Mouse (Mus musculus) lung, postnatal 14 days (tissue): ENCODE results near the gene Aox1.
"Not testable (repeated sequence)": the region's sequence is repeated elsewhere in the genome, so short reads cannot be mapped to it uniquely, and the experiment has no call there.

Source experiments
- DNase-seq: peaks from one replicate; pipeline ENCODE4 v3.0.0; 2021

Gene Aox1

DNA sequence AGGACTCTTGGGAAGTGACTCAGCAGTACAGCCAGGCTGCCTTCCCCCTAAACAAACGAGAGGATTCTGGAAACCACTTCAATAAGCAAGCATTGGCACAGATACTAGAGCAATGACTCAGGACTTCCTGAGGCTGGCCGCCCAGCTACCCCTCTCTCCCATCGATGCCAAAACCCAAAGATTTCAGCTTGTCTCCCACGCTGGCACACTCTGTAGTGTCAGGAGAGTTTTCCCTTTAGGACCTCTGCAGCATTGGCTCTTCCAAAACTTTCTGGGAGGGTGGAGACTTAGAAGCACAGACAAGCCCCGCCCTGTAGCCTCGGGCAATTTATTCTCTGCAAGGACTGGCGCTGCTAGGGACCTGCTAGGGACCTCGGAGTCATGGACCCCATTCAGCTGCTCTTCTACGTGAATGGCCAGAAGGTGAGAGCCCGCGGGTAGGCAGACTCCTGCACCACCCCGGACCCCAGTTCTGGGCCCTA lies at the start of gene Aox1:
Gene Aox1, plus strand, starts transcription at position 296 of the 482 bp plus-strand sequence.
- peak; percentile 49 for DNase-seq

DNA sequence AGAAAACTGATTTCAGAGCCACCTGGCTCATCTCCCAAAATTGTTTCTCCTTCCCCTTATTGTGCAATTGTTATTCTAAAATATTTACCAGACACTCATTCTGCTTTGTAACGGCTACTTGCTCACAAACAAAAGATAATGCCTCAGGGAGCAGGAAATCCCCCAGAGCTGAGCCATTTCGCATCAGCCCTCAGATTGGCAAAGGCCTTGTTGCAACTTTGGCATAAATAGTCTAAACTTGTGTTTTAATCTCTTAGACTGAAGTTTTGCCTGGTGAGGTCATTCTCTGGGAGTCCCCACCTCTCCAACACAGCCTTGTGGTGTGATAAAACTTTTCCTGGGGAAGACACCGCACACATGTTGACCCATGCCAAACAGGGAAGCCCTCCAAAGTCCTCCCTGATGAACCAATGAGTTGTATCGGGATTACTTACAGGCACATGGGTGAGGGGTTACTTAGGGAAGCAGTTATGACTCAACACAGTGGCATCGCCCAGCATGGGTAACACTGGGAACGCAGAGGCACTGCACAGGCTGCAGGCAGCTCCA lies 40.6 kb upstream of the Aox1 start:
- DNase-seq, result no peak

DNA sequence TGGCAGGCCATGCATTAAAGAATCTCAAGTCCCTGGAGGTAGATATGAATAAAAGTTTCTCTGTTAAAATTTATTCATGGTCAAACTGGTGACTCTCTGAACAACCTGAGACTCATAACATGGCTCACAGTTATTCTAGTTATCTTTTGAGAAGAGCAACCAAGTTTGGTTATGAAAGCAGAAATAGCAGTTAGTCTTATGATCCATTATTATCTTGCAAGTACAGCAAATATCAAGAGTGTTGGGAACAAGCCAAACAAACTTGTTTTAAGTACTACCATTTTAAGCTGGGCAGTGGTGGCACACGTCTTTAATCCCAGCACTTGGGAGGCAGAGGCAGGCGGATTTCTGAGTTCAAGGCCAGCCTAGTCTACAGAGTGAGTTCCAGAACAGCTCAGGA lies 38.5 kb upstream of the Aox1 start:
- no peak for DNase-seq

DNA sequence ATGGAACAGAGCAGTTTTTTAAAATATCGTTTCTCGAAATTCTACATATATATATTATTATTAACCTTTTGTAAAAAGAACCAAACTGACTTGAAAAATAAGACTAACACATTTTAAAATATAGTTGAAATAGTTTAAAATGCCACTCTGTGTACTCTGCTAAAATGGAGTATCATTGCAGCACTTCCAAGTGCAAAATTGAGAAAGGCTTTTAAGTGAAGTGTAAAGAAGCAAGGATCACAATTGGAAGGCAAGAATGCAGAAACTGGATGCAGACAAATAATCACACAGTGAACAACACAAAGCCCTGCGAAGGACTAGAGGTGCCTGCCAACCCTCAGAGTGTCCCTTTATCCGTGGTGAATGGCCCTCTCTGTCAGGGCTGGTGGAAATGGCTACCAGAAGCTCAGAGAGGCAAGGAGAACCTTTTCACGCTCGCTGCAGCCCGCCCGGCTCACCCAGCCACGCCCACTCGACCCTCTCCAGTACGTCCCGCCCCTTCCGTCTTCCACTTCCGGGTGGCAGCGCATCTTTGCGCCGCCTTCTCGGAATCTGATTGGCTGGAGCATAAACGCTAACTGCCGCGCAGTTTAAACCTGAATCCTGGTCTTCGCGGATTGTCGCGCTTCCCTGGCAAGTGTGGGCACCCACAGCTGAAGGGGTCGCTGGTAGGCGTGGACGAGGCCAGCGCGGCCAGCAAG lies 34.1 kb upstream of the Aox1 start, which contains the start of gene Sgo2a:
Gene Sgo2a, plus strand, starts transcription at position 540 of the 701 bp plus-strand sequence.
- DNase-seq, result peak; percentile 94

DNA sequence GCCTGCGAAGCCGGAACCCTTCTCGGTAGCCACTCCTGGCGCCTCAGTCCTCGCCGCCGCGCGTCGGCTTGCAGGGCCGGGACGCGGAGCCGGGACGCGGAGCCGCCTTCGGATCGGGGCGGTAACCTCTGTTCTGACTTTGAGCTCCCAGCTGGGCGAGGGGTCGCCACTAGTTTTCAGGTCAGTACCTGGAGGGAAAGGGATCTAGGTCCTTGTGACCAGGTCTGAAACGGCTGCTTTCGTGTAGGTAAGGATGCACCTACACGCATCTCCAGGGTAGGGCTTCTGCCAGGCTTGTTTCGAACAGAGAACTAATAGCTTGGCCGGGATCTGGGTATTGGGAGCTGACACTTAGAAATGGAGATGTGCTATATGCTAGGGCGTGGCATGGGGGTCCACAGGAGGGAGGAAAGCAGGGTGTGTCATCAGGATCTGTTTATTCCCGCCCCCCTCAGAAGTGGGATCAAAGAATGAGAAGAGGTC lies 33.6 kb upstream of the Aox1 start:
- no peak for DNase-seq

DNA sequence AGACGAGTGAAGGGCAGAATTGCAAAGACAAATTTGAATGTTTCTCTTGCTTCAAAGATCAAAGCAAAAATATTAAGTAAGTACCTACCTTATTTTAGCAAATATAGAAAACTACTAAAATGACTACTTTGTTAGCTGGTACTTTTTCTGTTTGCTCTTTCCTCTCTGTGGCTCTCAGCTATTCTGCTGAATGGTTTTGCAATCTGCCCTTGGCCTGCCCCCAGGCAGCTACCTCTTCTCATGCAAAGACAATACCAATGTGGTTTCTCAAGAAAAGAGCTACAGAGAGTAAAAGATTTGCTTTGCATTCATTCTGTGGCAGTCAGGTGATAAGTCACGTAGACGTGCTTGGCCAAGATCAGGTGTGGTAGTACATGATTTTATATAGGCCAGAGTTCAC lies 31.6 kb upstream of the Aox1 start:
- DNase-seq, result no peak

DNA sequence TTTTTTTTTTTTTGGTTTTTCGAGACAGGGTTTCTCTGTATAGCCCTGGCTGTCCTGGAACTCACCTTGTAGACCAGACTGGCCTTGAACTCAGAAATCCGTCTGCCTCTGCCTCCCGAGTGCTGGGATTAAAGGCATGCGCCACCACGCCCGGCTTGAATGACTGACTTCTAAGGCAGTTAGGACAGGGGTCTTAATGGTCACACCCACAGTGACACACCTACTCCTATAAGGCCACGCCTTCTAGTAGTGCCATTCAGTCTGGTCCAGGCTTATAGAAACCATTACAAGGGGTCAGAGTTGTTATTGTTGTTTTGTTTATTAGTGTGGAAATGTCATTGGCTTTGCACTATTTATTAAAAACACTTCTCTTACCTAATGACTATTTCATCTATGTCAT lies 23.3 kb upstream of the Aox1 start:
- not testable (repeated sequence) for DNase-seq

DNA sequence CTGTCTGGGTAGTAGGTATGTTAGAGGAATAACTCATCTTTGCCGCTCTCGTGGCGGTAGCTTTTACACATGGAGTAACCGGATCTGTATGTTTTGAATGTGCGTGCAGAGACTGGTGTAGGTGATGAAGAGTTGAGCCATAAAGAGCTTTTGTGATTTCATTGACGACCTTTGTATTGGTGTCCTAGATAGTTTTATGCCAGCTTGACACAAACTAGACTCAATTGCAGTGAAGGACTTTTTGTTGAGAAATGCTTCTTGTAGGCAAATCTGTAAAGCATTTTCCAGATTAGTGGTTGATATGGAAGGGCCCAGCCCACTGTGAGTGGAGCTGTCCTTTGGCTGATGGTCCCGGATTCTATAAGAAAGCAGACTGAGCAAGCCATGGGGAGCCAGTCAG lies 10.9 kb upstream of the Aox1 start, which contains the start of gene Kctd18:
Gene Kctd18, minus strand, starts transcription at position 101 of the 400 bp plus-strand sequence.
- DNase-seq, result no peak

DNA sequence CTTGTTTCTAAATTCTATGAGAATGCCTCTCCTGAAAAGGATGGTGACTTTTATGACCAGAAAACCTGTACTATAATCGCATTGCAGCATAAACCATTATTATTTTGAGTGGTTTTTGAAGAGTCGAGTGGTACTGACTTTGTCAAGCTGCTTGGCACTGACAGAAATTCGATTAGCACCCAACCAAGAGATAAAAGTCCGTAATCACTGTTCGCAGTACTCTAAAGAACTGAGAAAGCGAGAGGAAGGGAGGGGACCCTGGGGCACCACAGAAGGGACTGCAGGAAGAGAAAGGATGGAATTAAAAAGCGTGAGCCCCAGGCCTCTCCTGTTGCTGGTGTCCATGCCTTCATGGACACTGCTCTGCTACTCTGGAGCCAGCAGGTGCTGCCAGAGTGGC lies 2.0 kb upstream of the Aox1 start:
- no peak for DNase-seq

DNA sequence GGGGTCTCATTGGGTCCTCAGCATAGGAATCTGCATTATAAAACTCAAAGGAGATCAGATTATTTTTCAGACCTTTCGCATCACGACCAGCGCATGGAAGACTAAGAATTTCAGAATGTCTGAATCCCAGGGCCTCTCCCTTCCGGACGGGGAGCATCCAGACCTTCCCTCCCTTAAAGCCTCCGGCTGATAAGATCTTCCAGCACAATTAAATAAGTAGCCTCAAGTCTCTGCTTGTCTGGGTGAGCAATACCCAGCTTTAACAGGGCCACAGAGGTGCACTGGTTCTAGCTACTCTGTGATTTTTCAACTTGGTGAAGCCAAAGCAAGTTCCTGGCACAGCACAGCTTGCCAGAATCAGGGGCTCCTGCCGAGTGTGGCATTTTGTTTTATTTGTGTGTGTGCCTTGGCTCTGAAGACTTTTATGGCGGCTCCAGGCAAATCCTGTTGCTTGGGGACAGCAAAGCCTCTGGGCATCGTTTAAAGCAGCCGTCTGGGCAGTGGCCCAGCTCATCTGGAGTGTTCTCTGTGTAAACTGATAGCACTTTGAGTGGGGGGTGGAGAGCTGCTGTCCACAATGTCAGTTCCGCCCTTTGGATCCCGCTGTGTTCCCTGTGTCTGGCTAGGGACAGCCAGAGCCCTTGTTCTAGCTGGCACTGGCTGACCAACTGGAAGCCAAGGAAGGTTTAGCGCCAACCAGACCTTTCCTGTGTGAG lies 583 bp downstream of the Aox1 start:
- peak; percentile 60 for DNase-seq

DNA sequence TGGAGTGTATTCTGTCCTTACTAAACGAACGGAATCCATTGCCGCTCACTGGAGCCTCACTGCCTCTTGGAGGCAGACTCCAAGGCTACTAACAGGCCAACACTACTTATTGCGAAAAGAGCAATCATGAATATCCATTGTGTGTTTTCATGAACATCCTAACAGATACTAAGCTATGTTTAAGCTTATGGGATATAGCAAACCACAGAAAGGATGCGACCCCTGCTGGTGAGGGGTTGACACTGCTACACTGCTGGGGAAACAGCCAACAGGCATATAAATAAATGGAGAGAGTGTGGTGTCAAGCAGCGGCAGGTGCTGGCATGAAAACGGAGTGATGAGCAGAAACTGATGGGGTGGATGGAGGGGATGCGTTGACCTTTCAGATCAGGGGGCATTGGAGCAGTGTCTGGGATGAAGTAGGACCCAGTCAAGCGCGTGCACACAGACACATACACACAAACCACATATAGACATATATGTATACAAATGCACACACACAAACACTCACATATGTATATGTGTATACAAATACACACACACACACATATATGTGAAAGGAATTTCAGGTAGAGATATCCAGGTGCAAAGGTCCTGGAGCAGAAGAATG lies 1.5 kb downstream of the Aox1 start:
- peak; percentile 67 for DNase-seq

DNA sequence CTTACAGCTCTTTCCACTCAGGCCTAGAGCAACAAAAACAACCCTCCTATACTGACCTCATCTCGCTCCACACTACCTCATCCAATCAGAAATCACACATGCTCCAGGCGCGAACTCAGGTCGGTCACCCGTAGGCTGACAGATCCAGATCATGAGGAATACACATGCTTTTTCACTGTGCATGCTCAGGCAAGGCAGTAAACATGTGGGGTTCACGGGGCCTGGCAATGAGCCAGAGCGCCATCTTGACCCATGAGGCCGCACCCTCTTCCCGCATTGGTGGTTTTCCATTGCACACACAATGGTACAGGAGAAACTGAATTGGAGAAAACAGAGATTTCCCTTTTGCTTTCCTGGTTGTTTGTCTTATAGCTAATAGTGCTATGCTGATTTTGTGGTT lies 7.6 kb downstream of the Aox1 start:
- DNase-seq, result not testable (repeated sequence)

DNA sequence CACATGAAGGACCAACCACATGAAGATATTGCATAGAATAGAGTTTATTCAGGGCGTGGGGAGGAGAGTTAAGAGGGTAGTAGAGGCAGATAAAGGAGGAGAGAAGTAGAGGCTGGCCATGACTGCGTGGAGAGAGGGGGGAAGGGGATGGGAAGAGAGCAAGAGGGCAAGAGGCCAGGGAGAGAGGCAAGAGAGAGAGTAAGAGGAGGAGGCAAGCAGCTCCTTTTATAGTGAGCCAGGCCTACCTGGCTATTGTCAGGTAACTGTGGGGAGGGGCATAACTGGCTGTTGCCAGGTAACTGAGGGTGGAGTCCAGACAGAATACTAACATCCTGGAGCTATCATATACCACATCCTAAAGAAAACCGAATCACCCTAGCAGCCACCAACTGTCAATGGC lies 15.3 kb downstream of the Aox1 start:
- no peak for DNase-seq

DNA sequence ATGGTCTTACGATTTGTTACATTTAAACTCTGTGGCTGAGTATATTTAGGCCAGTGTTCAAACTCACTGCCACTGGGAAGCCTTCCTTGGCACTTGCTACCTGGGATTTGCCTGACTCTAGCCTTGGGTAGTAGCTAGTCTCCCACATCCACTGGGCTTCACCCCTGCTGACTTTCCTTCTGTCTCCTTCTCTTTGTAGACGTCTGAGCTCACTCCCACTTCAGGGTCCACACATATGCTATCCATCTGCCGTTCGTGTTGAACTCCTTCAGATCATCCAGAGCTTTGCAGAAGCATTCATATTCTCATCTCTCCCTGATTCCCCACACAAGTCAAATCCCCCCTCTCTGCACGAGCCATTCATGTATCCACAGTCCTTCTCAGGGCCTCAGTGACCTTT lies 15.8 kb downstream of the Aox1 start:
- DNase-seq, result no peak

DNA sequence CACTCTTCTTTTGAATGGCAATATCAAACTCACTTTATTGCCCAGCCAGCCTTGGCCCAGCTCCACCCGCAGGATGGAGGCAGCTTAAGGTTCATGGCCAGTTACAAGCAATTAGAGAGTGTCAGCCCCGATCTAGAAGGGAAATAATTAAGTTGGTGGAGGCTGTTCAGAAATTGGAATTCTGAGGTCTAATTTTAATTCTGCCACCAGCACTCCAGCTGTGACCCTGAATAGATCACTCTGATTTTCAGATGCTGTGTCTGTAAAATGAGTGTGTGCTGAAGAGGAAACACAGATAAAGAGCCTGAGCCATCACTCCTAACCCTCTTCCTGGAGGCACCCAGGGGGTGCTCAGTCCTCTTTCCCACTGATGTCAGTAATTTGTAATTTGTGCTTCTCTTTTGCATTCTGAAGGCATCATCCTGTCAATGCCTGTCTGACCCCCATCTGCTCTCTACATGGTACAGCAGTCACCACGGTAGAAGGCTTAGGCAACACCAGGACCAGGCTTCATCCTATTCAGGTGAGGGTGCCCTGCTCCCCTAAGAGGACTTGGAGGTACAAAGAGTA lies 17.1 kb downstream of the Aox1 start:
- DNase-seq, result no peak

DNA sequence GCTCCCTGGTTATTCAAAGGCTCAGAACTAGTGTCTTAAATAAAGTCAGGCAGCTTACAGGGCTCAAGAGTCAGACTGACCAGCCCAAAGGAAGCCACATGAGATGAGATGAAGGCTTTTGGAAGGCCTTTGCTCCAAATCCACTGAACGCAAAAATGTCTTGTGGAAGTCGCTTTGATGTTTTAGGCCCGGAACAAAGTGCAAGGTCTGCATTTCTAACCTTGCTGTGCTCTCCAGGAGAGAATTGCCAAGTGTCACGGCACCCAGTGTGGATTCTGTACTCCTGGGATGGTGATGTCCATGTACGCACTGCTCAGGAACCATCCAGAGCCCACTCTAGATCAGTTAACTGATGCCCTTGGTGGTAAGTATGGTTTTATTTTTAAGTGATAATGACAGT lies 19.4 kb downstream of the Aox1 start:
- no peak for DNase-seq

DNA sequence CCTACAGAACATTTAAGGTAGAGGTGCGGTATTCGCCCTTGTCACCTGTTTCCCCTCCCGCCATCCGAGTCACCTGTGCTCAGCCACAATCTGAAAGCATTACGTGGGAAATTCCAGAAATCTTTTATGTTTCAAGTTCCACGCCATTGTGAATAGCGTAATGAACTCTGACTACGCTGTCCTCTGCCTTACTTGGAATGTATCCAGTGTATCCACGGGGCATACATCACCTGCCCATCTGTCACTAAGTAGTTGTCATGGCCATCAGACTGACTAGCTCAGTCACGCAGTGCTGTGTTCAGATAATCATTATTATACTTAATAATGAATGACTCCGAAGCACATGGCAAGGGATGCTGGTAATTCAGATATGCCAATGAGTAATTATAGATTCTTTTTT lies 25.9 kb downstream of the Aox1 start:
- DNase-seq, result no peak

DNA sequence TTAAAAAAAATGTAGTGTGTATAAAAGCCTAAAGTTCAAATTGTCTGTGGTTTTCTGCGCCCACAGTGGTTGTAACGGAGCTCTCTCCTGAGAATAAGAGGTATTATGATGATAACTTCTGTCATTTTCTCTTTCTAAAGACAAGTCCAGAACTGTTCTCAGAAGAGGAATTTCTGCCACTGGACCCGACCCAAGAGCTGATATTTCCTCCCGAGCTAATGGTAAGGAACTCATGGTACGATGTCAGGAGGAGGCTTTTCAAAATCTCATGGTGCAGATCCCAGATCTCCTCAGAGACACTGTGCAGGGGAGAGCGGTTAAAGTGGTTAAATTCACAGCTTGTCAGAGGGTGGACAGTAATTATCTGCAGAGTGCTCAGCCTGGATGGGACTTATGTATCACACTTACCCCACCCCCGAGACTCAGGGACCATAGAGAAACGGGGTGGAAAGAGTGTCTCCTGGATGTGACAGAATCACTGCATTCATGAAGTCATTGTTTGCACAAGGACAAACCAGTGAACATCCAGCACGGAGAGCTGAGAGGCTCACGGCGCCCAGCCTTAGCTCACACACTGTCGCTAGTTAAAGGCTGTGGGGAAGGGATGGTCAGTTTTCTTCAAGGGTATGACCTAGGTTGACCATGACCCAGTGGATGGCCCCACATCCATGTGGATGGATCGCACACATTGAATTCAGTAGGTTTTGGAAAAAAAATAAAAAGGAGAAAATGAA lies 26.5 kb downstream of the Aox1 start:
- DNase-seq, result no peak

DNA sequence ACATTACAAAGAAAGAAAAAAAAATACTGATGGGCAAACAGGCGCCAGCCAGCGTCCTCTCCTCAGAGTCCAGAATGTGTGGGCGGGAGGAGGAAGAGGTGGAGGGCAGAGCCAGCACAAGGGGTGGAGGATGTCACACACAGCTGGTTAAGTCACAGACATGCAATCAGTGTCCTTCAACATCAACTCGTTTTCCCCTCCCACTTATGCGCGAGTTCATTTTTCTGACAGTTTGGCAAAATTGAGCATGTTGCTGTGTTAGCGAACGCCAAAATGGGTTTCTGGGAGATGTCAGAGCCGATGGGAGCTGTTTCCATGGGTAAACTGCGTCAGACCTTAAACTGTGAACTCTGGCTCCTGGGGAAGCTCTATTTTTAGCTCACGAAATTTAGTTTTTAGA lies 27.2 kb downstream of the Aox1 start:
- DNase-seq, result peak; percentile 47

DNA sequence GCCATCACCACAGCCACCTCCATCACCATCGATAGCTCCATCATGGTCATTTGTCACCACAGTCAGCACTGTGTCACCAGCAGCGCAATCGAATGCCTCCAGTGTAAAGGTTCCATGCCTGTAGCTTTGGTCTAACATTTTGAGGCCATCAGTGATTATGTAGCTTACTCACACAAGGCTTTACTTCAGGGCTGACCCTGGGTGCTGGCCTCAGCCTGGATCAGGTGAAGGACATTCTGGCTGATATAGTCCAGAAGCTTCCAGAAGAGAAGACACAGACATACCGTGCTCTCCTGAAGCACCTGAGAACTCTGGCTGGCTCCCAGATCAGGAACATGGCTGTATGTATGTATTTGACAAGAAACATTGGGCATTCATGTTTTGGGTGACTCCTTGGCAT lies 29.1 kb downstream of the Aox1 start:
- no peak for DNase-seq

DNA sequence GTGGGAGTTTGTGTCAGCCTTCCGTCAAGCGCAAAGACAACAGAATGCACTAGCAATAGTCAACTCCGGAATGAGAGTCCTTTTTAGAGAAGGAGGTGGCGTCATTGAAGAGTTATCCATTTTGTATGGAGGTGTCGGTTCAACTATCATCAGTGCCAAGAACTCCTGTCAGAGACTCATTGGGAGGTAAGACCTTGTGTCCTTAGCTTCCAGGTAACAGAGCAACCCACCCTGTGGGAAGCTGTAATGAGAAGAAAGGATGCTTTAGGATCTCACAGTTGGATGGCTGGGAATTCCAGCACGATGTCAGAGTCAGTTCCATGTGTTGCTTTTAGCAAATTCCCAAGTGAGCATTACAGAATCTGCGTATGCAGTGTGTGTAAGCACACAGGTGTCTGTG lies 32.4 kb downstream of the Aox1 start:
- no peak for DNase-seq

DNA sequence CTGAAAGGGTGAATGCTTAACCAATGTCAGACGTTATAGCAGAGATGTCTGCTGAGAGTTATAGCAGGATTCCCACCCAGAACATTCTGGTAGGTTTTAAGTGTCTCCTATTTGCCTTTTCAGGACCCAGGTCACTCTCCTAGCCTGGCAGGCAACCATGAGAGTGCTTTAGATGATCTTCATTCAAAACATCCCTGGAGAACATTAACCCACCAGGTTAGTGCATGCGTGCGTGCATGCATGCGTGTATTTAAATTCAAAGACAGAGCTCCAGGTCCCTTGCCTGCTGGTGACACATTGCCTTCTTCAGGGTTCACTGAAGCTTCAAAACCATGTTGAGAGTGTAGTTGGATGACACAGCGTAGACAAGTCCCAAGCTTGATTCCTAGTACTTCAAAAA lies 35.4 kb downstream of the Aox1 start:
- no peak for DNase-seq
